Mouse (Mus musculus) kidney, embryonic 16.5 days (tissue): Measurements from ENCODE around the gene Stfa1. TPM values are rescaled to one million over a fixed set of nuclear protein-coding genes. Genes with fewer than 3 reads are reported as not detected.
"Not testable (repeated sequence)": the region's sequence is repeated elsewhere in the genome, so short reads cannot be mapped to it uniquely, and the experiment has no call there.

Source experiments
- ATAC-seq: fragments of 200-750 bp; cut with Nextera tagmentation; 2 replicates; pipeline ENCODE4 v1.8.0; 2017; ENCODE audit warnings: moderate TSS enrichment; ENCODE audit not compliant: low FRiP score, low TSS enrichment
- H3K27ac ChIP-seq: fragments of 300-500 bp; sonication (generic); 2 replicates; pipeline ENCODE4 v1.5.1; 2014; ENCODE audit warnings: low read length
- H3K27me3 ChIP-seq: fragments of 300-500 bp; sonication (generic); 2 replicates; pipeline ENCODE4 v1.6.1; 2014; ENCODE audit warnings: low read length, control low read depth, mixed read lengths; ENCODE audit not compliant: insufficient read depth
- H3K36me3 ChIP-seq: fragments of 300-500 bp; sonication (generic); 2 replicates; pipeline ENCODE4 v1.6.1; 2014; ENCODE audit warnings: low read length, control low read depth, mixed read lengths; ENCODE audit not compliant: insufficient read depth
- H3K4me1 ChIP-seq: fragments of 300-500 bp; sonication (generic); 2 replicates; pipeline ENCODE4 v1.6.1; 2014; ENCODE audit warnings: low read length, control low read depth, mixed read lengths; ENCODE audit not compliant: insufficient read depth
- H3K4me2 ChIP-seq: fragments of 300-500 bp; sonication (generic); replicated peaks from 2 replicates; pipeline ENCODE4 v1.6.1; 2014; ENCODE audit warnings: low read depth, low read length
- H3K4me3 ChIP-seq: fragments of 300-500 bp; sonication (generic); 2 replicates; pipeline ENCODE4 v1.5.1; 2014; ENCODE audit warnings: mild to moderate bottlenecking, low read length
- H3K9ac ChIP-seq: fragments of 300-500 bp; sonication (generic); replicated peaks from 2 replicates; pipeline ENCODE4 v1.6.1; 2014; ENCODE audit warnings: low read length
- H3K9me3 ChIP-seq: fragments of 300-500 bp; sonication (generic); 2 replicates; pipeline ENCODE4 v1.6.1; 2016; ENCODE audit warnings: low read length, control low read depth
- WGBS: fragments of 180-500 bp; shearing (Covaris S2); extraction: QIAGEN DNeasy Blood & Tissue Kit; methylation state at CpG from one replicate; pipeline ENCODE4 v1.1.7; 2014; 5-methylcytosine and 5-hydroxymethylcytosine counted together
- polyA plus RNA-seq: library from polyadenylated mRNA; unstranded; fragments of >200 nt; fragmentation: Nextera tagmentation; extraction: Ambion mirVana; gene quantifications from 2 replicates; pipeline ENCODE4 v1.2.1, GENCODE M21; 2015

Gene Stfa1
- polyA plus RNA-seq: 2.9 and 4.2 TPM in 2 replicates

DNA sequence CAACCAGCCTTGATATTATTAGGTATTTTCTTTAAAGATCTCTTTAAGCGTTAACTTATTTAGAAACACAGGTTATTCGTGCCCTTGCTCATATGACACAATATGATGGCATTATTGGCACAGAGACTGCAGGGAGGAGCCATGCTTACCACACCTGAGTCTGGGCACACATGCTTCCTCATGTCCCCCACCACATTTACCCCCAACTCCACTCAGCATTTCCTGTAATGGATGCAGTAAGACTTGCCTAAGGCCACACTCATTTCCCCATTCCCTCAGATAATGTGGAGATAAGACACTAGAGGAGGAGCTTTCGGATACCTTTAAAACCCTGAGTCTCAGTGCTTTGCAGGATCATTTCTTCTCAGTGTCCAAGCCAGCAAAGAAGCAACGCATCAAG, at the start of gene Stfa1:
Stfa1 (plus strand) TSS at position 156 of the 400 bp plus-strand sequence.
- not testable (repeated sequence) for H3K9ac ChIP-seq, ATAC-seq, H3K27ac ChIP-seq, H3K4me3 ChIP-seq, H3K4me2 ChIP-seq, H3K9me3 ChIP-seq, H3K27me3 ChIP-seq, H3K36me3 ChIP-seq, H3K4me1 ChIP-seq
- WGBS: 83% methylated on average over 4 of the region's 4 CpGs

GRCm38 (mm10) chr16:36260585-36260984, 16.2 kb upstream of the Stfa1 start:
- H3K9ac ChIP-seq, H3K4me1 ChIP-seq, H3K27me3 ChIP-seq, ATAC-seq, H3K9me3 ChIP-seq, H3K4me2 ChIP-seq, H3K36me3 ChIP-seq, H3K4me3 ChIP-seq, H3K27ac ChIP-seq: not testable (repeated sequence)

- no peak overlapping the region for H3K27ac ChIP-seq
- H3K4me3 ChIP-seq: no peak overlapping the region
- H3K36me3 ChIP-seq: no peaks in the 10 kb centered on the region
- no peaks in the 10 kb centered on the region for H3K4me1 ChIP-seq
- WGBS: 77% methylated on average over 4 of the region's 4 CpGs
- H3K4me2 ChIP-seq: no peak overlapping the region
- H3K9me3 ChIP-seq: no peaks in the 10 kb centered on the region
- no peak overlapping the region for H3K9ac ChIP-seq
- H3K27me3 ChIP-seq: no peaks in the 10 kb centered on the region
- no peak for ATAC-seq
These were observed 12.4 kb downstream of the Stfa1 start for GRCm38 (mm10) chr16:36289140-36289539.

GRCm38 (mm10) chr16:36307631-36308030, 30.9 kb downstream of the Stfa1 start:
- Histone ChIP-seq H3K4me2 (no peak overlapping the region), H3K4me3 (no peak overlapping the region), H3K9me3 (no peaks in the 10 kb centered on the region), H3K27ac (no peak overlapping the region), H3K36me3 (no peaks in the 10 kb centered on the region), H3K27me3 (no peaks in the 10 kb centered on the region), H3K4me1 (no peaks in the 10 kb centered on the region), H3K9ac (no peak overlapping the region)
- 80% methylated on average over 4 of the region's 4 CpGs for WGBS
- ATAC-seq: no peak

DNA sequence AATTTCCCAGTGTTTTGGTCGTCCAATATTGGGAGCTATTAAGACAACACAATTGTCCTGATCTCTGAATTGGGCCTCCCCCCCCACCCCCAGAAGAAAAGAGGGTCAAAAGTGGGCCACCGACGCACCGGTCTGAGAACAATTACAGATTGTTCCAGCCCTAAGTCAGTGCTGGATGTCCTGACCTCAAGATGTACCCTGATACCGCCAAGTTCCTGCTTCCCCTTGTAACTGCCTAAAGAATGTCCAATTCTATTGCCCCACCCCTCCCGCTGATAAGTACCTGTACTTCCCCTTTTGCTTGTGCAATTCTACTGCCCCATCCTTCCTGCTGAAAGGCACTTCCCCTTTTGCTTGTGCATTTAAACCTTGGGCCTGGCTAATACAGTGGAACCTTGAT, 39.4 kb downstream of the Stfa1 start:
- not testable (repeated sequence) for H3K36me3 ChIP-seq, ATAC-seq, H3K4me3 ChIP-seq, H3K4me2 ChIP-seq, H3K9ac ChIP-seq, H3K27me3 ChIP-seq, H3K27ac ChIP-seq, H3K9me3 ChIP-seq, H3K4me1 ChIP-seq
- 80% methylated on average over 6 of the region's 6 CpGs for WGBS

DNA sequence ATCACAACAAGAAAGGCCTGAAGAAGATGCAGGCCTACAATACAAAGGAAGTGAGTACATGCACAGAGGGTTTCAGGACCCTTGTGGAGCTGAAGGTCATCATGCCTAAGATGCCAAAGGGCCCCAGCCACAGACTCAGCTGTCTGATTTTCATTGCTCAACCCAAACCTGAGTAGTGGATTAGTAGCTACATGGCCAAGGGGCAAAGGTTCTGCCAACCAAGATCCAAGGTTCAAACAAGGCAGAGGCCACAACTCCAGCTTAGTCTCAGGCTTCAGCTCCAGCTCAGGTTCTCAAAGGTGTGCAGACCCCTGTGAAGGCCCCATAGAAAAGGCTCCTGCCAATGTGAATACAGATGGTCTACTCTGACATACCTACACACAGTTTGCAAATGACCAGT, 42.5 kb downstream of the Stfa1 start:
- Histone ChIP-seq H3K9ac (no peak overlapping the region), H3K4me3 (no peak overlapping the region), H3K36me3 (no peaks in the 10 kb centered on the region), H3K9me3 (no peaks in the 10 kb centered on the region), H3K4me2 (no peak overlapping the region), H3K27me3 (no peaks in the 10 kb centered on the region), H3K4me1 (no peaks in the 10 kb centered on the region), H3K27ac (no peak overlapping the region)
- no peak for ATAC-seq

DNA sequence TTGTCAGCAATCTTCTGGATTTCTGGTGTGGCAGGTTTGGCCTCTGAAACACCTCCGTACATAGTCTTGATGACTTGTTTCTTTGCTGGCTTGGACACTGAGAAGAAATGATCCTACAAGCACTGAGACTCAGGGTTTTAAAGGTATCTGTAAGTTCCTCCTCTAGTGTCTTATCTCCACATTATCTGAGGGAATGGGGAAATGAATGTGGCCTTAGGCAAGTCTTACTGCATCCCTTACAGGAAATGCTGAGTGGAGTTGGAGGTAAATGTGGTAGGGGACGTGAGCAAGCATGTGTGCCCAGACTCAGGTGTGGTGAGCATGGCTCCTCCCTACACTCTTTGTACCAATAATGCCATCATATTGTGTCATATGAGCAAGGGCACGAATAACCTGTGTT, 57.5 kb downstream of the Stfa1 start, which contains the start of gene BC117090:
BC117090 (minus strand) TSS at position 101 of the 400 bp plus-strand sequence.
- Histone ChIP-seq H3K9ac (no peak within 1 kb of the TSS), H3K4me2 (no peak within 1 kb of the TSS), H3K36me3 (no peaks in the 10 kb centered on the region), H3K9me3 (no peaks in the 10 kb centered on the region), H3K27ac (no peak within 1 kb of the TSS), H3K4me1 (no peaks in the 10 kb centered on the region), H3K27me3 (no peaks in the 10 kb centered on the region), H3K4me3 (no peak within 1 kb of the TSS)
- 76% methylated on average over 3 of the region's 3 CpGs for WGBS
- no peak for ATAC-seq

Other genes with a start within 250 kb of the Stfa1 start
- 8.5 and 9.3 TPM in 2 replicates for gene Wdr5b, start 235.8 kb upstream of the Stfa1 start, polyA plus RNA-seq
- 317 and 325 TPM in 2 replicates for gene Fam162a, start 205.4 kb upstream of the Stfa1 start, polyA plus RNA-seq
- 80.7 and 86.8 TPM in 2 replicates for gene Ccdc58, start 205.3 kb upstream of the Stfa1 start, polyA plus RNA-seq
- gene Csta1, start 145.7 kb upstream of the Stfa1 start, polyA plus RNA-seq: 0.05 and 0.12 TPM in 2 replicates
- 1.0 TPM in 2 replicates for gene Stfa2l1, start 120.1 kb upstream of the Stfa1 start, polyA plus RNA-seq
- 1.6 and 1.7 TPM in 2 replicates for gene Gm5483, start 92.7 kb upstream of the Stfa1 start, polyA plus RNA-seq
- gene Gm5416, start 66.5 kb upstream of the Stfa1 start, polyA plus RNA-seq: 0.74 TPM in 1 of 2 replicates, not detected in the other
- not detected in 2 replicates for gene 2010005H15Rik, start 55.5 kb upstream of the Stfa1 start, polyA plus RNA-seq
- gene BC117090, start 57.4 kb downstream of the Stfa1 start, polyA plus RNA-seq: not detected in 2 replicates
- gene BC100530, start 90.8 kb downstream of the Stfa1 start, polyA plus RNA-seq: 2.3 and 3.2 TPM in 2 replicates
- 0.39 and 1.0 TPM in 2 replicates for gene Stfa2, start 131.5 kb downstream of the Stfa1 start, polyA plus RNA-seq
- gene Stfa3, start 178.4 kb downstream of the Stfa1 start, polyA plus RNA-seq: 0.85 and 0.91 TPM in 2 replicates